Mouse (Mus musculus) E14TG2a.4 (cell line): ENCODE data around the gene Nrxn3.

Experiments used
- CTCF ChIP-seq: conservative IDR thresholded peaks from 2 replicates; pipeline ENCODE4 v1.5.1; 2014; ENCODE audit warnings: low read length
- NANOG ChIP-seq: IDR thresholded peaks from 2 replicates; pipeline ENCODE4 v1.6.1; 2014; ENCODE audit warnings: borderline replicate concordance, low read length, mixed read lengths
- POU5F1 ChIP-seq: IDR thresholded peaks from 2 replicates; pipeline ENCODE4 v1.6.1; 2014; ENCODE audit warnings: low read length, borderline replicate concordance

GRCm38 (mm10) chr12:89817072-89817773, 1094.5 kb downstream of the Nrxn3 start:
- TF ChIP-seq CTCF (no peak), POU5F1 (no peak), NANOG (no peak)
